Mouse (Mus musculus) cerebellum, adult 11-12 months (tissue): Measurements from ENCODE around the gene Gm6525.

Experiments used
- DNase-seq: peaks from one replicate; pipeline ENCODE4 v3.0.0; 2022

Gm6525 gene

DNA sequence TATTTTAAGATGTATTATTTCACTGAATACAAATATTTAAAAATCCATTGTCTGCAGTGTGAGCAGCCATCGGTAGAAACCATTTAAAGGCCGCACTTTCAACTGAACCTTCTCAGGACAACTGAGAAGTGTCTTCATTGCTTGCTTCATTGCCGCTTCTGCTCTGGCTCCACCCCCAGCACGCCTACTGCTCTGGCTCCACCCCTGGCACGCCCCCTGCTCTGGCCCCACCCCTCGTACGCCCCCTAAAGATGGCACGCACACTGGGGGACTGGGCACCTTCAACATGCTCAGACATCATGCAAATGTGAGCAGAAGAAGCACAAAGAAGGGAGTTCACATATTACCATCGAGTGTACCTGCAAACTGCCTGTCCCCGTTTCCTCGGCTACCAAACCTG lies 1.5 kb upstream of the Gm6525 start:
- DNase-seq, result no peak

DNA sequence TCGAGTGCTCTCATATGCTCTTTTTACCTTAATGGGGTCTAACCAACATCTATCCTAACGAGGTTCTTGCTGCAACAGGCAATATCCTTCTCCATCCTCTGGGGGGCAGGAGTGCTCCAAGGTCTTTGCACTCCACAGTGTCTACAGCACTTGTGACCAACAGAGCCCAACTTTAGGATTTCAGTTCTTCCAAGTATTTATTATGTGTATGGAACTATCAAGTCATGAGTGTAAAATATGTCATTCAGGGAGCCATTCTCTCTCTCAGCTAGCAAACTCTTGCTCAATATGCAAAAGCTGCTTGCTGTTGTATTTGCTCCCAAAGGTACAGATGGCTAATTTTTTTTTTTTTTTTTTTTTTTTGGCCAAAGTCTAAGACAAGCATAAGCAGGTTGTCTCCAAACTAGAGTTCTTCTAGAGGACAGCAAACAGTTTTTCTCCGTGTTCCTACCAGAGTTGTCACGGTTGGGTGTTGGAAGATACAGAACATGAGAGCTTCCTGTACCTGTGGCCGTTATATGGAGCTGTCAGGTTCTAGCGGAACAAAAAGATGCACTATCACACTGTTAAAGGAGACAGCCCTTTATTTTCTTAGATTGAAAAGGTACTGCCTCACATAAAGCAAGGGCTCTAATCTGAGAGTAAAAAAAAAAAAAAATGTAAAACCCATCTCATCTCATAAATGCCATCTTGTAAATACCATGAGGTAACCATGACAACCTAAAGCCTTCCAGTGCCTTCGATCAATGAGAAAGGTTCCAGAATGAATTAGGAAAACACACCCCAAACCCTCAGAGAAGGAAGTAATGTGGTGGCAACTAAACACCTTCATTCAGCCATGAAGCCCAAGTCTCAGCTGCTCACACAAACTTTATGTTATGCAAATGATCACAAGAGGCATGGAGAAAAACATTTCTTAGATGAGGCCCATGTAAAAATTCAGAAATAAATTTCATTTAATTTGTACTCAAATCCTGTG lies 1.7 kb downstream of the Gm6525 start:
- DNase-seq, result peak; percentile 67

DNA sequence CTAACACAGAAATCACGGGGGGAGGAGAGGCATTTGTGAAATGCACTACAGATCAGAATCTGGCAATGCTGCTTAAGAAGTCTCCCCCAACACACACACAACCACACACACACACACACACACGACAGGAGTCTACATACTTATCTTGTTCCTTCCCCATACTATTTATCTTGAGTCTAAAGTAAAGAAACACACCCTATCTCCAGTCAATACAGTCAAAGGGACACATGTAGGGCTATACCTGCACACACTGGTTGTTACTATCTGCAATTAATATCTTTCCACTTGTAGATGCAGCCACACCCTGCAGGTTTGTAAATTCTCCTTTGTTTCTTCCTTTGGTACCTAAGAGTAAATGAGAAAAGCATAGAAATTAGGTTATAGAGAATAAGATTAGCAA lies 3.9 kb downstream of the Gm6525 start:
- DNase-seq, result no peak

DNA sequence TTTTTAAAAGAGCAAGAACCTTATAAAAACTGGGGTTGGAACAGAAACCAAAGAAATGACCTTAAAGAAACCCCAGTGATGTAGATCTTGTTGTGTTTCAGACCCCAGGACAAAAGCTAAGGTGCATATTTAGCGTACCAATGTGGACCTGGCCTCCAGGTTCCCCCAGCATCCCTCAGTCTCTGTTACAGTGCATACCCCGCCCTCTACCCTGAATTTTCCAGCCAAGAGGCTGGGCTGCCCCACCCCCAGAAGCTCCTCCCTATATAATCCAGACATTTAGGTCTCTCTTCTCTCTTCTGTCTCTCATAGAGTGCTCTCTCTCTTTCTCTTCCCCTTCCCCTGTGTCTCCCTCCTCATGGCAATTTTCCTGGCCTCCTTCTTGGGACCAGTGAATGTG lies 6.4 kb downstream of the Gm6525 start:
- DNase-seq, result no peak

DNA sequence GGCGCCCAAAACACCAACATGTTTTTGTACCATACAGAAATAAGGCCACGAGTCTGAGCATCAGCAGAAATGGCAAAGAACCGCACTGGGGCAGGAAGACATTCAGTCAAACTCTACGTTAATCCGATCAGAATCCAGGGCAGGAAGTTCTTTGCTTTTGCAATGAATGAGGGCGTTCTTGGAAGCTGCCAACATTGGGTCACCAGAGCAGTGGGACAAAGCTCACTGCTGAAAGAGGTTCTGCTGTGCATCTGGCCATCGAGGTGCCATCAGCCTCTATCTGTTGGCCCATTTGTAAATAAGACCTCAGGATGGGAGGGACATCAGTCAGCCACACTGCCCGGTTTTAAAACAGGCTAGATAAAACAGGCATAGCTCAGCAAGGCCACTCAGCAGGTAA lies 7.2 kb downstream of the Gm6525 start:
- no peak for DNase-seq

DNA sequence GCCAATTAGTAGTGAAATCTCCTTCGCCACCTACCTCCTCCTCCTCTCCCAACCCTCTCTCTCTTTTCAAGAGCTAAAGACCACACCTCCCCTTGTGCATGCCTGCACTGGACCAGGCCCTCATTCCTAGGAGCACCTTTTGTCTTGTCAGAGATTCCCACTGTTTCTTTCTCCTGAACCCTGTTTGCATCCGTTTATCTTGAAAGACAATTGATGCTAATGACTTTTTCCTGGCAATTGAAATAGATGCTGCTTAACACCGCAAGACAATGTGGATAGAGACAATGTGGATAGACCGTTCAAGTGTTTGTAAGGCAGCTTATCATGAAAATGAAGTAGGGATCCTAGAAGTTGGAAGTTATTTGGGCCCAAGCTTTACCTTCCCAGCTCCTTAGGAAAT lies 7.8 kb downstream of the Gm6525 start:
- DNase-seq, result no peak

DNA sequence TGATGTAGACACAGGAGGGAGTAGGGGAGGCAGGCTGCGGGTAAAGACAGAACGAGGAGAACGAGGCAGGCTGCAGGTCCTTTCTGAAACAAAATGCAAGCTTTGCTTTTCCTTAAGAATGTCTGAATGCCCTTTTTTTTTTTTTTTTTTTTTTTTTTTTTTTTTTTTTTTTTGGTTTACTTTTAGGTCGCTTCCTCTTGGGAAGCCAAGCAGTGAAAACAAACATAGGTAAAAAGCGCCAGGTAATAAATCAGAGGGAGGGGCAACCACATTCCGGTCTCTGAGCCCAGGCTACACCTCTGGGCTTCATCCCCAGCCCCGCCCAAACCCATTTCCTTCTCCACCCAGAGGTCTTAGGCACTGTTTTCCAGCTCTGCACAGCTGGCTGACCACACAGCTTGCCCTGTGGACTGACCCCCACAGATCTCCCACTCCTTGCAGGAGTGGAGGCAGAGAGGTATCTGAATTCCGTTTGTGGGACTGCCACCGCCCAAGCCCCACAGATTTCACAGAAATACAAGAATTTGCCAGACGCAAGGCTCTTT lies 15.8 kb downstream of the Gm6525 start:
- no peak for DNase-seq

DNA sequence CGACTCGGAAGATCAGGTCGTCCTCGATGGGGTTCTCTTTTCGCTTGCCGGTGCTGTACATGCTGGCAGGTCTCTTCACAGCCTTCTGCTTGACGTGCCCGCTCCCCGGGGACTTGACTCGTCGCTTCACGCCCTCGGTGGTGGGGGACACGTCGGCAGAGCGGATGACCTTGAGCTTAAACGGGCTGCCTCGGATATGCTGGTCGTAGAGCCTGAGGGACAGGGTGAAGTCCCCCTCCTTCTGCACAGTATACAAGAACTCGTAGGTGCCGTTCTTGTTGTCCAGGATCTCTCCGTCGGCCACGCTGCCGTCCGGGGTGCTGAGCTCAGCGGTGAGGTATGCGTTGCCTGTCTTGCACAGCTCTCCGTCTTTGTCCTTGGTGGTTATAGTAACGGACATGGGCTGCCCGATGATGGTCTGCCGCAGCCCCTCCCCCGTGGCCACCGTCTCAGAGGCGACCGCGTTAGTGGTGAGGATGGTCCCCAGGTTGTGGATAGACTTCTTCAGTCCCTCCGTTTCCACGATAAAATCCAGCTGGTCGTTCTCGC lies 16.7 kb downstream of the Gm6525 start:
- DNase-seq, result no peak

DNA sequence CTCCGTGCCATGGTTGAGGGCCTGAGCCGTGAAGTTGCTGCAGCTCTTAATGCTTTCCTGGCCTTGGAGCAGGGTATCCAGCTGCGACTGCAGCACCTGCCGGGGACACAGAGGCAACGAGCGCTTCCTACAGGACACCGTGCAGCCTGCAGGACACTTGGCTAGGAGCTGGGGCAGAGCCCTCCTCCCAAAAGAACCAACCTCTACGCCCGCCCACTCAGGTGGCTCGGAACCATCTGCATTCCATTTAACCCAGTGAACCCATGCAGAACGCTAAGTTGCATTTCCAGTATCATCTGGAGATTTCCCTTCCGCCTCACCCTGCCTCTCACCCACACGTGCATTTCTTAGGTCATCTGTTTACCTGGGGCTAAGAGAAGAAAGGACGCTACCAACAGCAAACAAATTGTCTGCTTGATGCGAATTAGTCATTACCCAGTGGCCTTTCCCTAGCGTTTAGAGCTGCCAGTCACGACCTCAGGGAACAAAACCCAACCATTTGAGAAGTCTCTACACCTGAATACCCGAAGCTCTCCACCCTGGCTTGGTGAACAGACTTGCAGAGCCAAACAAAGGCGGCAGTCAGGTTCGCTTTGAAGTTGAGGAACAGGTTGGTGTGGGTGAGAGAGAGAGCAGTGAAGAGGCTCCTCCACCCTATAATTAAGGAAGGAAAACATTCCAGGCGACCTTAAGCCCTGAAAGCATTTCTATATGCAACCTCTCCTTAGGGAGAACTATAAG lies 17.4 kb downstream of the Gm6525 start:
- no peak for DNase-seq

DNA sequence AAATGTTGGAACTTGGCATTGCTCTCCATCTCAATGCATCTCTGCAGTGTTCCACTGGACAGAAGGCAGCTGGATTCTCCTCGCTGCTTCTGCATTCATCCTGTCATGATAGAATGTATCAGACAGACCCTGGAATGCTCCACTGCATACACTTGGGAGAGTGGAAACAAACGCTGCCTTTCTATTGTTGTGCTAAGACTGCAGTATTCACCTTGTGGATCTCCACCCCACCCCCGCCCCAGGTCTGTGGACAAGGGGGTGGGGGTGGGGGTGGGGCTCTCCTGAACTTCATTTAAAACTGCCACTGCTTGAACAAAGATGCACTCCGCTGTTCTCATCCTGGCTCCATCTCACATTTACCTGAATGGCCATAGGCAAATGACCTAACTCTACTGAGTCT lies 20.0 kb downstream of the Gm6525 start:
- no peak for DNase-seq

DNA sequence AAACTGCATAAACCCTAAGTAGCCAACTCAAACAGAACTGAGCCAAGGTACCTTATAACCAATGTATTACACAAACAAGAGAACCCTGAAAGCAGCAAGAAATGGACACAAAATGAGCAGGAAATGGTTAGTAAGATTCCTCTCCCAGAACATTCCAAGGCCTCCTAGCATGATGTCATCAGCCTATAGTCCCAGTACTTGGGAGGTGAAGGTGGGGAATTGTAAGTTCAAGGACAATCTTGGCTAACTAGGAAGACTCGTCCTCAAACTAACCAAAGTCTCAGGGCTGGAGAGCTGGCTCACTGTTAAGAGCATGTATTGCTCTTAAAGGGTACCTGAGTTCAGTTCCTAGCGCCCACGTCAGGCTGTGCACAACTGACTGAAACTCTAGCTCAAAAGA lies 24.3 kb downstream of the Gm6525 start:
- no peak for DNase-seq

DNA sequence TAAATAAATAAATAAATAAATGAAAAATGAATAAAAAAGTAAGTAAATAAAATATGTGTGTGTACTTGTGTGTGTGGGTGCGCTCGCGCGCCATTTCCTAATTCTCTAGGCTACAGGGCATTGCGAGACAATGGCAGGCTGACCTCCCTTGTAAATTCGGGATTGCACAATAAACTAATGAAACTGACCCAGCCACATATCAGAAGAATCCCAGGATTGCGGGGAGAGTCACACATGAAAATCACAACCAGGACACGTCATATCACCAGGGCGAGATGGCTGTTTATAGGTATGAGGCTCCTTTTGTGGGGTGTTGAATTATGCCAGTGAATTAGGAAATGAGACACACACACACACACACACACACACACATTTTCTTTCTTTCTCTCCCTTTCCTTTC lies 25.6 kb downstream of the Gm6525 start:
- DNase-seq, result no peak

DNA sequence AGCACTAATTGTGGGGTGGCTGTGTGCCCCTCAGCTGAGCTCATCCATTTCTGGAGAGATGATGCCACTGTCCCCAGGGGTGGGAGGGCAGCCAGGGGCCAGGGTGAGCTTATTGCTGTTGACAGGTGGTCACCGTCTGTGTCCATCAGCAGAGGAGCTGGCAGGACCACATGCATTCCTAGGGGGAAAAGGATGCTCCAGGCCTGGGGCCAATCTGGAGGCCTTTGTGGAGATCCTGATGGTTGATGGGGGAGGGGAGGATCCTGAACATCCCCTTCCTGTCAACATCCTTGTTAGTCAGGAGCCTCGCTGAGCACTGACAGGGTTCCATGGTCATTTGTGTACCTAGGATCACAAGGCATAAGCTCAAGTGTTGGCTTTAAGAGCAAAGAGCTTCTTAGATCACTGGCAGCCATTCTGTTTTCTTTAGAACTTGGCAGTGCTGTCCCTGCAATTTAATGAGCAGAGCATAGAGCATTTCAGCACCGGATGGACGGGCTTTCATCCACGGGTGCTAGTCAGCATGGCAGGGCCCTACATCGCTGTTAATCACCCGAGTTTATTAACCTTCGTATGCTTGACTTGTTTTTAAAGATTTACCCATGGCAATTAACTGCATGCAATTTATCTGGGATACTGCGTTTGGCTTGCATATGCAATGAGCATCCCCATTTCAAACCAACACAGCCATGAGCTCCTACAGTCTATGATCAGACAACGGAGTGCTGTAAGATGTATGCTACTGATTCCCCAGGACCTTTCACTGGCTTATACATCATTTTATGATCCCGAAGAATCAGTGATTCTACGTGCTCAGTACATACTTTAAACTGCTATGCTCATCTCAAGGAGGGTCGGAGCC lies 26.9 kb downstream of the Gm6525 start:
- peak; percentile 98 for DNase-seq

DNA sequence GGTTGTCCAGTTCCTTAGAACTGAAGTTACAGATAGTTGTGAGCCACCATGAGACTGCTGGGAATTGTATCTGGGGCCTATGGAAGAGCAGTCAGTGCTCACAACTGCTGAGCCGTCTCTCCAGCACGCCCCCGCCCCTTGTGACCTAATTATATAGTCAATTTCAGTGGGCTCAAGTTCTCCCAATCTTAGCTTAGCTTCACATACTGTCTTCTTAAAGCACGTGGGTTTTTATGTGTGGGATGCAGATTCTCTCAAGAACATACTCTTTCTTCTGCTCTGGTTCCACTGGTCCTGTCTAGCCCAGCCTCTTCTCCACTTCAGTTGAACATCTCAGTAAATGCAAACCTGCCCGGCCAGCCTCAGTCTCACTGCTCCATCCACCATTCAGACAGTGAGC lies 30.7 kb downstream of the Gm6525 start:
- DNase-seq, result no peak

DNA sequence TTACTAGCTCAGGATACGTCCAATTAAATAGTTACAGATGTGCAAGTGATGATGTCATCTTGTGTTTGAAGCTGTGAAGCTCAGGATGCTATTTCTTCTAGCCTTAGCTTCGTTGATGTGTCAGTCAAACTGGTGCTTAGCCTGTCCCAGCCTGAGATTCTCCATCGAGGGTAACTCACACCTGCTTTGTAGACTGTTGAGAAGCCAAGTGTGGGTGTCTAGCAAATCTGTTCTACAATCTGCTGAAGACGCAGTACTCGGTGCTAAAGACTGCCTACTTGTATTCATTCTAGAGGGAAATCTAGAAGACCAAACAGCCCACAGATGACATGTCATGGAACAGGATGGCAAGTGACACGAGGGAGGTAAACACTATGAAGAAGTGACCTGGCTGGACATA lies 31.7 kb downstream of the Gm6525 start:
- no peak for DNase-seq

DNA sequence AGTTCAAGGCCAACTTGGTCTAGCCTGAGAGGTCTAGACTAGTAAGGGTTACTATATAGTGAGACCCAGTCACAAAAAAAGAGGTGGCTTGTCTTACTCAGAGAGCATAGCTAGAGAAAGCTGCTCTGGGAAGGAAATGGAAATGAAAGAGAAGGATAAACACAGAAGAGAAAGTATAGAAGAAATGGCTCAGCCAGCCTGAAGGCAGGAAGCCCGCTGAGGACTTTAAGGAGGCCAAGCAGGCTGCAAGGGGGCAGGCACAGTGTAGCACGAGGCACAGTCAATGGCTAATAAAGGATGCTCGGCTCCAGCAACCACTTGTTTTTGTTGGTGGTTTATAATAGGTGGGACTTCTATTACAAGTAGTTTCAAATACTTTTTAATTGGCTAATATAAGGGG lies 32.2 kb downstream of the Gm6525 start:
- no peak for DNase-seq

DNA sequence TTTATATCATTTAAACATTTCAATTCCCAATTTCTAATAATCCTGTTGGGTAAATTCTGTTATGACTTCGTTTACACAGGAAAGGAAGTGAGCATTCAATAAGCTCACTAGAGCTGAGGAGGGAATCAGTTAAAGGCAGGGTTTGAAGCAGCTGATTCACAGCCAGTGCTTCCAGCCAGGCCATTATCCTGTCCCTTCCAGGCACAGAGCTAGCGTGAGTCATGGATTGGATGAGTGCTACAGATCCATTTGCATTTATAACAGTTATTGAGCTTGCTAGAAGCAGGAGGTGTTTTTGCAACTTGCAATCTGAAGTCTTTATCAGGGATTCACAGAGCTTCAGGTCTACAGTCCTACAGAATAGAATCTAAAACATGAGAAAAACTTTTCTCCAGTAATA lies 33.5 kb downstream of the Gm6525 start:
- no peak for DNase-seq

DNA sequence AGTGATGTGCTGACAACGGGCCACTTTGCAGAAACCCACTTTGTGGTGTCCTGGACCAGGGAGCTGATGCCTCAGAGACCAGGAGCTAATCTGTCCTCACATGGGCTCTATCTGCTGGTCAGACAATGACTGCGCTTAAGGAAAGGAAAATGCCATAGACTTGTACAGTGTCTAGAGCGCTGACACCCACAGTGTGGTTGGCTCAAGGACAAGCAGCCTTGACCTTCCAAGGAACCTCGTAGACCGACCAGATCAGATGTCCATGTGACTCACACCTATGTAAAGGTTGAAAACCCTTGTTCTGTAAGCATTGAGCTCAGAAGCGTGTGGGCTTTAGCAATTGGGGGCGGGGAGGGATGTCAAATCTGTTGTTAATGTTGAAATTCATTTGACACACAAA lies 34.6 kb downstream of the Gm6525 start:
- no peak for DNase-seq

DNA sequence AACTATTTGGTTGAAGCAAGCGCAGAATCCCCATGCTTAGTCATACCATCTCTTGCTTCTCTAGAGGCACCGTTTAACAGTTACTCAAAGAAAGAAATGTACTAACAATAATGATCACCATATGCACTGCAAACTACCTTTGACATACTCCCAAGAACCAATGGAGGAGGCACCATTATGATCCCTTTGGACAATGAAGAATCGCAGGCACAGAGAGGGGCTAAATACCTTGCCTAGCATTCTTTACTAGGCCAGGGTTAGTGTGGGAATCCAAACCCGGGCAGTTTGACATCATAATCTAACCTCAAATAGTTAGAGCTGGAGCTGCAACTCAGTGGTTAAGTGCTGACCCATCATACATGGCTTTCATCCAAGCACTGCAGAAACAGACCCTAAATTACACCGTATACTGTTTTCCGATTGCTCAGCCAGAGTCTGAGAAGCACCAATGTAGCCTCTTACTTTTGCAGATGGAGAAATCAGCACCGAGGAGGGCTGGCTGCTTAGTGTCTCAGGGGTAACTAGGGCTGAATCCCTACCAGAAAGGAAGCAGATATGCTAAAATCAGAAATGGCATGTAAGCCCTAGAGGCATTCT lies 35.1 kb downstream of the Gm6525 start:
- no peak for DNase-seq

DNA sequence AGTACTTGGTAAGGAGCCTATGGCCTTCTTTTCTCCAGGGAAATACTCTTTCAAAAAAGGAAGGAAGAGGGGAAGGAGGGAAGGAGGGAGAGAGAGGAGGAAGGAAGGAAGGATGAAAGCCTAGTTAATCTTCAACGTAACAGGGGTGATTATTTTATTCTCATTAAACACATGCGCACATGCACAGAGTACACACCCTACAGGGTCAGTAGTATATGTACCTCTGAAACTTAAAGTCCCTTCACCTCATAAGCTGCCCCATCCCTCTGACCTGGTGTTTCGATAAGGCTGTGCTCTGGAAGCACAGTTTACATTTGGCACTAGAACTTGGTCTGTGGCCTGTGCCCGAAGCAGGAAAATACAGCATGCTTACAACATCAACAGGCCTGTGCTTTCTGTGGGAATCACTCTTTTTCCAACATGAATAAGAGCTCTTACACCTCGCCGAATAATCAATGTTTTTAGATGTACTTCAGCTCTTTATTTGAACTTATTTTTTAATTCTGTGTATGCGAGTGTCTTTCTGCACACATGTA lies 37.5 kb downstream of the Gm6525 start:
- no peak for DNase-seq

DNA sequence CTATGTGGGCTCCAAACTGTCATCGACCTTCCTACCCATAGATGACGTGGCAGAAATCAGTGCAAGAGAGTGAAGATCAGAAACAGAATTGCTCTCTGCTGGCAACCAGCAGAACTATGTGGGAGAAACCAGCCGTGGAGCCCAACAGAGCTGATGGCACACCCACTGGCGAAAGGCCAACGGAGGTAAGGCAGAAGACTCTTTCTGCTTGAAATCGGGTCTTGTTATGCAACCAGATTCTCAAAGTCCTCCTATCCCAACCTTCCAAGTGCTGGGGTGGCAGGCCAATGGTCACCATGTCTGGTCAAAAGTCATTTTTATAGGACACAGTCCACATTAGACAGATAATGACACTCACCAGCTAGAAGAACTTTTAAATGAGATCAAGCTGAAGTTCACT lies 40.6 kb downstream of the Gm6525 start:
- DNase-seq, result peak; percentile 82

DNA sequence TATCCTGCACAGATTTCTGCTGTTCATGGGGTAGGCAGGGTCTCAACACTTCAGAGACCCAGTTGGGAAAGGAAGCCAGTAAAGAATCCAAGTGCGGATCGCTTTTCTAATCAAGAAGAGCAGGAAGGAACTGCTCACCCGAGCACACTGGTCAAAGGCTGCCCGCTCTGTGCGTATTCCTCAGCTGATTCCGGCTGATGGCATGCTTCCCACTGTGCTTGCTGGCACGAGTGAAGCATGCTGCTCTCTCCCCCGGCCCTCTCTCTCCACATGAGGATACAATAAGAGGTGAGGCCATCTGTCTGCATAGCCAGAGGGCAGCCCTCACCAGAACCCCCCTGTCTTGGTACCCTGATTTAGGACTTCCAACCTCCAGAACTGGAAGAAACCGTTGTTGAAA lies 41.3 kb downstream of the Gm6525 start:
- peak; percentile 94 for DNase-seq
